Mouse (Mus musculus) lung, adult 2 months (tissue): ENCODE measurements around the gene Shisa8. TPM values are rescaled to one million over a fixed set of nuclear protein-coding genes. Genes with fewer than 3 reads are reported as not detected.

Source experiments
- DNase-seq: peaks from one replicate; pipeline ENCODE4 v3.0.0; 2022
- H3K4me1 ChIP-seq: fragments of 200-500 bp; 2 replicates; pipeline ENCODE4 v1.6.1; 2011; ENCODE audit warnings: low read length; ENCODE audit not compliant: control insufficient read depth, insufficient read depth
- H3K4me3 ChIP-seq: fragments of 200-500 bp; replicated peaks from 2 replicates; pipeline ENCODE3; 2011; ENCODE audit warnings: low read depth, mild to moderate bottlenecking, control low read depth, low read length; ENCODE audit errors: extremely low read depth
- CTCF ChIP-seq: fragments of 200-500 bp; IDR thresholded peaks from 2 replicates; pipeline ENCODE4 v1.5.1; 2011; ENCODE audit warnings: mild to moderate bottlenecking, low read length, control low read depth; ENCODE audit not compliant: insufficient read depth
- POLR2A ChIP-seq: fragments of 200-500 bp; IDR thresholded peaks from 2 replicates; pipeline ENCODE4 v1.6.1; 2011; ENCODE audit warnings: low read depth, mild to moderate bottlenecking, control low read depth, low read length, borderline replicate concordance; ENCODE audit errors: extremely low read depth
- WGBS: fragments of 180-500 bp; shearing (Covaris S2); methylation state at CpG from one replicate; pipeline ENCODE4 v1.1.7; 2018; 5-methylcytosine and 5-hydroxymethylcytosine counted together
- polyA plus RNA-seq: library from polyadenylated mRNA; depleted of rRNA; stranded (reverse); fragments of >200 nt; gene quantifications from 2 replicates; pipeline ENCODE4 v1.2.3, GENCODE M21; 2012

The Shisa8 gene
- polyA plus RNA-seq, 1 experiment: 0.40 TPM

- WGBS: 81% methylated on average over 12 of the region's 12 CpGs
- H3K4me1 ChIP-seq: no peaks in the 10 kb centered on the region
- no peak for DNase-seq
- no peak for TF ChIP-seq POLR2A
- no peak for TF ChIP-seq CTCF
- no peak overlapping the region for H3K4me3 ChIP-seq
Measured at GRCm38 (mm10) chr15:82196300-82196699, 16.3 kb downstream of the Shisa8 start.

- WGBS: 90% methylated on average over 8 of the region's 8 CpGs
Measured at GRCm38 (mm10) chr15:82192617-82193016, 20.0 kb downstream of the Shisa8 start.

GRCm38 (mm10) chr15:82188481-82189240 is 24.0 kb downstream of the Shisa8 start:
- no peak for TF ChIP-seq CTCF
- no peak for TF ChIP-seq POLR2A
- no peaks in the 10 kb centered on the region for H3K4me1 ChIP-seq
- WGBS: 87% methylated on average over 10 of the region's 10 CpGs
- H3K4me3 ChIP-seq: no peak overlapping the region
- DNase-seq: no peak

More at GRCm38 (mm10) chr15:82192617-82193016, 20.0 kb downstream of the Shisa8 start:
- DNase-seq: no peak
- TF ChIP-seq POLR2A (no peak), CTCF (no peak)
- Histone ChIP-seq H3K4me1 (no peaks in the 10 kb centered on the region), H3K4me3 (no peak overlapping the region)

DNA sequence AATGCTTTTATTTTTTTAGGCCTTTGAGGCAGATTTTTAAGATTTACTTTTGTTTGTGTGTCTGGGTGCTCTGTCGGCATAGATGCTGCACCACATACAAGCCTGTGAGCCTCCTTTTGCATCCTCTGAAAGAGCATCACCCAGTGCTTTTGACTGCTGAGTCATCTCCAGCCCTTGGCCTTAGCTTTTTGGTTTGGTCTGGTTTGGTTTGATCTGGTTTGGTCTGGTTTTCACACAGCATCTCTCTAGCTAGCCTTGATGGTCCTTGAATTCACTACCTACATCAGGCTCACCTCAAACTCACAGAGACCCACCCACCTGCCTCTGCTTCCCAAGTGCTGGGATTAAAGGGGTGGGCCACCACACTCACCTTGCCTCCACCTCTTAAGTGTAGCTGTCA is 24.7 kb downstream of the Shisa8 start:
- Histone ChIP-seq H3K4me3 (no peak overlapping the region), H3K4me1 (no peaks in the 10 kb centered on the region)
- DNase-seq: no peak
- 92% methylated on average over 1 of the region's 1 CpGs for WGBS
- TF ChIP-seq POLR2A (no peak), CTCF (no peak)

DNA sequence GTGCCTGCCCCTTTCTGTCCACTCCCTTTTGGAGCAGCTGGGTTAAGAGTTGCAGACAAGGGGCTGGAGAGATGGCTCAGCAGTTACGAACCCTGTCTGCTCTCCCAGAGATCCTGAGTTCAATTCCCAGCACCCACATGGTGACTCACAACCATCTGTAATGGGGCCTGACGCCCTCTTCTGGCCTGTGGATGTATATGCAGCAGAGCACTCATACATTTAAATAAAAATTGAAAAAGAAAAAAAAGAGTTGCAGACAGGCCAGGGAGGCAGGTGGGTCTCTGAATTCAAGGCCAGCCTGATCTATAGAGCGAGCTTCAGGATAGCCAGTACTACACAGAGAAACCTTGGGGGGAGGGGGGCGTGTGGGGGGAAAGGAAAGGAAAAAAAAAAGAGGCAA is 25.2 kb downstream of the Shisa8 start:
- no peak for DNase-seq
- TF ChIP-seq POLR2A (no peak), CTCF (no peak)
- Histone ChIP-seq H3K4me3 (no peak overlapping the region), H3K4me1 (no peaks in the 10 kb centered on the region)
- 85% methylated on average over 4 of the region's 4 CpGs for WGBS

GRCm38 (mm10) chr15:82186931-82187330 is 25.7 kb downstream of the Shisa8 start:
- TF ChIP-seq CTCF (no peak), POLR2A (no peak)
- Histone ChIP-seq H3K4me1 (no peaks in the 10 kb centered on the region), H3K4me3 (no peak overlapping the region)
- WGBS: 65% methylated on average over 5 of the region's 5 CpGs
- no peak for DNase-seq

GRCm38 (mm10) chr15:82186131-82186530 is 26.5 kb downstream of the Shisa8 start:
- H3K4me1 ChIP-seq: no peaks in the 10 kb centered on the region
- DNase-seq: no peak
- TF ChIP-seq POLR2A (no peak), CTCF (no peak)
- H3K4me3 ChIP-seq: no peak overlapping the region
- WGBS: 75% methylated on average over 14 of the region's 14 CpGs

- 85% methylated on average over 14 of the region's 14 CpGs for WGBS
- no peak for TF ChIP-seq CTCF
- TF ChIP-seq POLR2A: no peak
- Histone ChIP-seq H3K4me3 (no peak overlapping the region), H3K4me1 (no peaks in the 10 kb centered on the region)
- DNase-seq: no peak
Measured at GRCm38 (mm10) chr15:82185062-82185783, 27.4 kb downstream of the Shisa8 start.

- Histone ChIP-seq H3K4me3 (no peak overlapping the region), H3K4me1 (no peaks in the 10 kb centered on the region)
- no peak for DNase-seq
- 81% methylated on average over 10 of the region's 10 CpGs for WGBS
- TF ChIP-seq CTCF (no peak), POLR2A (no peak)
Measured at GRCm38 (mm10) chr15:82184656-82185055, 28.0 kb downstream of the Shisa8 start.

DNA sequence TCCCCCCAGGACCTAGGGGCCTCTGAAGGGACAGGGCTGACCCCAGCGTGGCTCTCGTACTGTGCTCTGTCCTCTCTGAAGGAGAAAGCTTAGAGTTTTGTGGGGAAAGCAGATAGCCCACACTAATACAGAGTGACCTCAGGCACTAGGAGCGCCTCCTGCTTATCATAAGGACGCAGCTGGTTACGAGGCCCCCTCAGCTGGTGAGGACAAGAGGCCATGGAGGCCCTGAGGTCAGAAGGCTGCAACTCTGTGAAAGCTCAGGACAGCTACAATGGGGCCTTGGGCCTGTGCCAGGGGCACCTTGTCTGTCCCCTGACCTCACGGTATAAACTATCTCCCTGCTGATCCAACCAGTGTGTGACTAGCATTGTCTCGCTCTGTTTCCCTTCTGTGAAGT is 28.4 kb downstream of the Shisa8 start:
- 64% methylated on average over 7 of the region's 7 CpGs for WGBS
- DNase-seq: no peak
- no peak for TF ChIP-seq POLR2A
- TF ChIP-seq CTCF: no peak
- Histone ChIP-seq H3K4me1 (no peaks in the 10 kb centered on the region), H3K4me3 (no peak overlapping the region)
